Mouse (Mus musculus) ES-E14 (cell line): Measurements from ENCODE around the gene Porcn. TPM values are rescaled to one million over a fixed set of nuclear protein-coding genes. Genes with fewer than 3 reads are reported as not detected.

Experiments
- DNase-seq: peaks from one replicate; pipeline ENCODE4 v3.0.0-alpha.2; 2013; ENCODE audit warnings: low read depth, low spot score
- H3K27ac ChIP-seq: 2 replicates; pipeline ENCODE4 v1.5.1; 2012; ENCODE audit warnings: low read depth, mild to moderate bottlenecking, low read length, moderate library complexity, mixed read lengths; ENCODE audit not compliant: poor library complexity, insufficient read depth, severe bottlenecking
- H3K36me3 ChIP-seq: 2 replicates; pipeline ENCODE4 v1.6.1; 2012; ENCODE audit warnings: mild to moderate bottlenecking, low read length, moderate library complexity, mixed read lengths; ENCODE audit not compliant: control insufficient read depth, poor library complexity, insufficient read depth, severe bottlenecking
- H3K4me1 ChIP-seq, 2 experiments: fragments of 150-350 bp in 1 of 2; sonication (generic) in 1 of 2; 2 replicates each; pipeline ENCODE4 v1.6.1; 2012; ENCODE audit warnings: low read length in 2 of 2, mild to moderate bottlenecking in 1 of 2, mixed read lengths in 1 of 2; ENCODE audit not compliant: control insufficient read depth in 2 of 2, insufficient read depth in 2 of 2, poor library complexity in 1 of 2
- H3K4me3 ChIP-seq, 2 experiments: fragments of 150-350 bp in 1 of 2; sonication (generic) in 1 of 2; 2 replicates each; pipeline ENCODE4 v1.5.1; 2012; ENCODE audit warnings: low read length in 2 of 2, low read depth in 1 of 2, mild to moderate bottlenecking in 1 of 2, mixed read lengths in 1 of 2; ENCODE audit not compliant: insufficient read depth in 1 of 2, poor library complexity in 1 of 2, severe bottlenecking in 1 of 2
- H3K9ac ChIP-seq: 2 replicates; pipeline ENCODE4 v1.6.1; 2012; ENCODE audit warnings: low read depth, mild to moderate bottlenecking, low read length, mixed read lengths; ENCODE audit not compliant: poor library complexity, insufficient read depth, severe bottlenecking
- H3K9me3 ChIP-seq: fragments of 150-350 bp; sonication (generic); 2 replicates; pipeline ENCODE4 v1.6.1; 2012; ENCODE audit warnings: low read depth, mild to moderate bottlenecking, low read length; ENCODE audit not compliant: control insufficient read depth, insufficient read depth
- CHD2 ChIP-seq: IDR thresholded peaks from 2 replicates; pipeline ENCODE4 v1.6.1; 2014; ENCODE audit warnings: mild to moderate bottlenecking, low read depth, low read length, inconsistent platforms
- HCFC1 ChIP-seq: IDR thresholded peaks from 2 replicates; pipeline ENCODE4 v1.6.1; 2012; ENCODE audit warnings: low read length, inconsistent platforms, borderline replicate concordance; ENCODE audit not compliant: insufficient read depth
- MAFK ChIP-seq: IDR thresholded peaks from 2 replicates; pipeline ENCODE4 v1.6.1; 2014; ENCODE audit warnings: mild to moderate bottlenecking, low read depth, low read length, inconsistent platforms; ENCODE audit not compliant: insufficient read depth
- ZC3H11A ChIP-seq: IDR thresholded peaks from 2 replicates; pipeline ENCODE4 v1.6.1; 2012; ENCODE audit warnings: low read depth, mild to moderate bottlenecking, inconsistent platforms, low read length, borderline replicate concordance
- ZNF384 ChIP-seq: IDR thresholded peaks from 2 replicates; pipeline ENCODE4 v1.6.1; 2012; ENCODE audit warnings: low read depth, low read length, inconsistent platforms
- in situ Hi-C, 2 experiments: fragments of 600-800 bp; cut with MboI; formaldehyde crosslinking; loops; one replicate each; pipeline ENCODE4 v1.15.1; 2025; ENCODE audit warnings: low sequenced_read_pairs in 2 of 2, inconsistent platforms in 1 of 2; ENCODE audit not compliant: unreplicated experiment in 2 of 2
- total RNA-seq: library from RNA; depleted of rRNA; stranded (reverse); fragments of 300-350 nt; gene quantifications from 2 replicates; pipeline ENCODE4 v1.2.3, GENCODE M21; 2012

The Porcn gene
- total RNA-seq, 1 experiment = 59.0 TPM

GRCm38 (mm10) chrX:8192640-8193418 is 13.5 kb downstream of the Porcn start:
- in situ Hi-C loops = no loop called here
- peak overlapping the region; percentile 86 to 92 for H3K4me3 ChIP-seq
- H3K36me3 ChIP-seq = peaks cover 2% of the 10 kb centered on the region; the same call in 1 of the 2 replicates
- H3K9ac ChIP-seq = peak overlapping the region; percentile 77
- TF ChIP-seq CHD2 (no peak), ZC3H11A (no peak), ZNF384 (no peak), MAFK (no peak), HCFC1 (no peak)
- no peaks in the 10 kb centered on the region for H3K9me3 ChIP-seq
- H3K27ac ChIP-seq = peak overlapping the region; percentile 70; the same call in 1 of the 2 replicates
- peaks cover 0 to 2% of the 10 kb centered on the region in 2 experiments; a peak in 1 of 4 replicates for H3K4me1 ChIP-seq
- DNase-seq = peak; percentile 66

DNA sequence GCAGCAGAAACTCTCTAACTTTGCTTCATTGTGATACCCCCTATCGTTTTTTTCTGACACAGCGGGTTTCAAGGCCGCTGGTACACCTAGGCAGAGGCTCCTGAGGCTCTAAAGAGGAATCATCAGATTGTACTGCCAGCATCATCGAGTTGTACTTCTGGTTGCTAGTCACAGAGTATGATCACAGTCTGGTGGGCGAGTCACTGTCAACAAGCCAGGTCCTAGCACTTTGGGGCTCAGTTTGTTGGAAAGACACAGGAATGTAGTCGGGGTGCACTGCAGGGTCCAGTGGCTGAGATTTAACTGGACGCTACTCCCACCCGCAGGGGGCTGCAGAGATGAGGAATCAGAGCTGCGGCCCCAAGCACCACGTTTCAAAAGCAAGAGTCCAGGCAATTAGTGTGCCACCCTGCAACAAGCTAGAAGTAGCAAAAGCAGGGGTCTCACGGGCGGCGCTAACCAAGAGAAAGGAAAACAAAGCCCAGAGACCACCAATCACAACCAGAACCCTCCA is 14.1 kb downstream of the Porcn start:
- H3K4me3 ChIP-seq = peak overlapping the region; percentile 86 to 92
- no peak for TF ChIP-seq HCFC1
- TF ChIP-seq CHD2 = no peak
- TF ChIP-seq ZNF384 = no peak
- TF ChIP-seq ZC3H11A = no peak
- TF ChIP-seq MAFK = no peak
- no peak for DNase-seq
- in situ Hi-C loops = no loop called here
- no peaks in the 10 kb centered on the region for H3K36me3 ChIP-seq
- H3K9me3 ChIP-seq = no peaks in the 10 kb centered on the region
- no peak overlapping the region; the same call in 1 of the 2 replicates for H3K27ac ChIP-seq
- H3K9ac ChIP-seq = peak overlapping the region; percentile 77
- peaks cover 0 to 2% of the 10 kb centered on the region in 2 experiments; a peak in 1 of 4 replicates for H3K4me1 ChIP-seq

- in situ Hi-C loops = no loop called here
- H3K9ac ChIP-seq = no peak overlapping the region
- peaks cover 3% of the 10 kb centered on the region; the same call in 1 of the 2 replicates for H3K36me3 ChIP-seq
- H3K9me3 ChIP-seq = no peaks in the 10 kb centered on the region
- peak overlapping the region; percentile 65 for H3K27ac ChIP-seq
- TF ChIP-seq CHD2 (no peak), ZNF384 (no peak), MAFK (no peak), HCFC1 (no peak), ZC3H11A (no peak)
- H3K4me3 ChIP-seq = no peak overlapping the region
- DNase-seq = no peak
- peaks cover 4 to 6% of the 10 kb centered on the region in 2 experiments; a peak in 3 of 4 replicates for H3K4me1 ChIP-seq
Measured at GRCm38 (mm10) chrX:8182871-8183540, 23.3 kb downstream of the Porcn start.

DNA sequence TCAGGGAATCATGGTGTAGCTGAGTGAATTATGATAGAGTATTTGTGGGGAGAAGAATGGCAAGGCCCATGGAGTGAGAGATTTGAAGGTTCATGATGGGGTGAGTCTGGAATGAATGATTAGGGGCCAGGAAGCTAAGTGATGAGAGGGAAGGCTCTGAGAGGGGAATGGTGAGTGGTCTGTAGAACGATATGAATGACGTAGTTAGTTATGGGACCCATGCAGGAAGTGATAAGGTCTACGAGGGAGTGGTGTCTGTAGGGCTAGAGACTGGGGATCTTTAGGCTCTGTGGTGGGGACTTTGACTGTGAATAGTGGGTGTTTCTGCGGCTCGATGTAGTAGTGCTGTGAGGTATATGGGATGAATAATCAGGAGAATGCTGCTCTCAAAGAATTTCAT is 26.7 kb downstream of the Porcn start:
- DNase-seq = no peak
- Histone ChIP-seq H3K36me3 (no peaks in the 10 kb centered on the region), H3K9ac (no peak overlapping the region), H3K4me1 (peaks cover 5 to 6% of the 10 kb centered on the region in 2 experiments; a peak in 3 of 4 replicates), H3K4me3 (no peak overlapping the region), H3K27ac (no peak overlapping the region), H3K9me3 (no peaks in the 10 kb centered on the region)
- in situ Hi-C loops = no loop called here
- TF ChIP-seq ZNF384 (no peak), CHD2 (no peak), ZC3H11A (no peak), MAFK (no peak), HCFC1 (no peak)
